Mouse (Mus musculus): Measurements from ENCODE around the gene Nrl. TPM values are rescaled to one million over a fixed set of nuclear protein-coding genes. Genes with fewer than 3 reads are reported as not detected.

Gene Nrl
- total RNA-seq, 1 experiment from 2014 or later, result not detected

- ATAC-seq (replicated peaks in 1 of 2; ENCODE audit: insufficient read depth in 1 of 2, low FRiP score in 2 of 2, low TSS enrichment in 1 of 2, low read depth in 1 of 2, poor library complexity in 2 of 2, severe bottlenecking in 2 of 2), result no peak
Measured at GRCm38 (mm10) chr14:55542268-55542667, 17.5 kb upstream of the Nrl start.

- ATAC-seq (replicated peaks in 1 of 2; ENCODE audit: insufficient read depth in 1 of 2, low FRiP score in 2 of 2, low TSS enrichment in 1 of 2, low read depth in 1 of 2, poor library complexity in 2 of 2, severe bottlenecking in 2 of 2), result peak in 1 of 2 experiments; percentile 29; a peak in 1 of 4 replicates
Measured at GRCm38 (mm10) chr14:55540787-55541321, 16.1 kb upstream of the Nrl start.

- ATAC-seq (replicated peaks in 1 of 2; ENCODE audit: insufficient read depth in 1 of 2, low FRiP score in 2 of 2, low TSS enrichment in 1 of 2, low read depth in 1 of 2, poor library complexity in 2 of 2, severe bottlenecking in 2 of 2), result peak; percentile 93 to 97
Measured at GRCm38 (mm10) chr14:55540067-55540786, 15.4 kb upstream of the Nrl start, which contains the start of gene Pck2. TSS of gene Pck2 (plus strand) at chr14:55540266.

GRCm38 (mm10) chr14:55536116-55536745, 11.4 kb upstream of the Nrl start:
- peak; percentile 29 to 33; a peak in 2 of 4 replicates for ATAC-seq (replicated peaks in 1 of 2; ENCODE audit: insufficient read depth in 1 of 2, low FRiP score in 2 of 2, low TSS enrichment in 1 of 2, low read depth in 1 of 2, poor library complexity in 2 of 2, severe bottlenecking in 2 of 2)

- no peak for ATAC-seq (replicated peaks in 1 of 2; ENCODE audit: insufficient read depth in 1 of 2, low FRiP score in 2 of 2, low TSS enrichment in 1 of 2, low read depth in 1 of 2, poor library complexity in 2 of 2, severe bottlenecking in 2 of 2)
Measured at GRCm38 (mm10) chr14:55527940-55528339, 3.2 kb upstream of the Nrl start.

DNA sequence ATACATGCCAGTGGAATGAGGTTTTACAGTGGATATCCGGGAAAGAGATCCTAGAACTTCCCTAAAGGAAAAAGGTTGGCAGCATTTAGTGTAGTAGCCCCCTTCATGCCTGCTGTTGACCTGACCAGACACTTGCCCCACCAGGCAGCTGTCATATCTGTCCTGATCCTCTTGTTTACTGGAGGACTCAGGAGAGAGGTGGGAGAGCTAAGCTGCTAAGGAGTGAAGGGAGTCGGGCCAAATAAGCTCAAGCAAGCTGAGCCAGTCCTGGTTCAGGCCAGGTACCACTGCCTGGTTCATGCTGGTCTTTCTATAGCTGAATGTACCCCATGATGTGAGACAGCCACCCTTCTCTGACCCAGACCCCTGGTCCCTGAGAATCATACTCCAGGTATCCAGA, 1.9 kb upstream of the Nrl start:
- no peak for ATAC-seq (replicated peaks in 1 of 2; ENCODE audit: insufficient read depth in 1 of 2, low FRiP score in 2 of 2, low TSS enrichment in 1 of 2, low read depth in 1 of 2, poor library complexity in 2 of 2, severe bottlenecking in 2 of 2)

DNA sequence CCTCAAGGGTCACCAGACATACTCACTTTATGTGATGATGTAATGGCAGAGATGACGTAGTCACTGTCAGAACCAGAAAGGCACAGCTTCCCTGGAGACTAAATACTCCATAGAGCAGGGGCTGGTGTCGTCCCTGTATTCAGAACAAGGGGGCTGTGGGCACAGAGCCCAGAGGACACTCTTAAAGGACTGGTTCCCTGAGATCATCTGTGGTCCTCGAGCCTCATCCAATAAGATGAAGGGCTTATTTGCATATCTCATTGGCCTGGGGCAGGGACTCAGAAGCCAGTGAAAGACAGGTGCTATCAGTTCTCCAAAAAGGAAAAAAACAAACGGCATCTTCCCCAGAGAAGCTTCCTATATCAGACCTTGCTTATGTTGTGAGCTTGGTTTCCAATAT, 719 bp downstream of the Nrl start:
- ATAC-seq (replicated peaks in 1 of 2; ENCODE audit: insufficient read depth in 1 of 2, low FRiP score in 2 of 2, low TSS enrichment in 1 of 2, low read depth in 1 of 2, poor library complexity in 2 of 2, severe bottlenecking in 2 of 2), result no peak

- peak in 1 of 2 experiments; percentile 44; a peak in 2 of 4 replicates for ATAC-seq (replicated peaks in 1 of 2; ENCODE audit: insufficient read depth in 1 of 2, low FRiP score in 2 of 2, low TSS enrichment in 1 of 2, low read depth in 1 of 2, poor library complexity in 2 of 2, severe bottlenecking in 2 of 2)
Measured at GRCm38 (mm10) chr14:55520451-55521361, 4.1 kb downstream of the Nrl start.

DNA sequence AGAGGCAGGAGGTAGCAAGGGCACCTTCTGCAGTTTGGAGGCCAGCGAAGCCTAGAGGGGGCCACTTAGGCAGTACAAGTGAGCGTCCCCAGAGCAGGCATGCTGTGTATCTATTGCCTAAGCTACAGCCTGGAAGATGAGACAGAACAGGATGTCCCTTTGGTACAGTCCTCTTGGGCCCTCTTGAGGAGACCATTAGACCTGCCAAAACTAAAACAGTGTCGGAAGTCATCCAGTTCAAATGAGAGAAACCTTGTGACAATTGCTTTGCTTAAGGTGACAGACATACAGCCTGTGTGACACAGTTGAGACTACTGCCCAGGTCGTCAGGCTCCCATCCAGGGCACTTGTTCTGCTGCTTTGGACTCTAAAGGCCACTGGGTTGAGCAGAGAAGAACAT, 5.2 kb downstream of the Nrl start:
- no peak for ATAC-seq (replicated peaks in 1 of 2; ENCODE audit: insufficient read depth in 1 of 2, low FRiP score in 2 of 2, low TSS enrichment in 1 of 2, low read depth in 1 of 2, poor library complexity in 2 of 2, severe bottlenecking in 2 of 2)

GRCm38 (mm10) chr14:55518897-55519296, 5.9 kb downstream of the Nrl start:
- no peak for ATAC-seq (replicated peaks in 1 of 2; ENCODE audit: insufficient read depth in 1 of 2, low FRiP score in 2 of 2, low TSS enrichment in 1 of 2, low read depth in 1 of 2, poor library complexity in 2 of 2, severe bottlenecking in 2 of 2)

- no peak for ATAC-seq (replicated peaks in 1 of 2; ENCODE audit: insufficient read depth in 1 of 2, low FRiP score in 2 of 2, low TSS enrichment in 1 of 2, low read depth in 1 of 2, poor library complexity in 2 of 2, severe bottlenecking in 2 of 2)
Measured at GRCm38 (mm10) chr14:55515846-55516245, 8.9 kb downstream of the Nrl start.

DNA sequence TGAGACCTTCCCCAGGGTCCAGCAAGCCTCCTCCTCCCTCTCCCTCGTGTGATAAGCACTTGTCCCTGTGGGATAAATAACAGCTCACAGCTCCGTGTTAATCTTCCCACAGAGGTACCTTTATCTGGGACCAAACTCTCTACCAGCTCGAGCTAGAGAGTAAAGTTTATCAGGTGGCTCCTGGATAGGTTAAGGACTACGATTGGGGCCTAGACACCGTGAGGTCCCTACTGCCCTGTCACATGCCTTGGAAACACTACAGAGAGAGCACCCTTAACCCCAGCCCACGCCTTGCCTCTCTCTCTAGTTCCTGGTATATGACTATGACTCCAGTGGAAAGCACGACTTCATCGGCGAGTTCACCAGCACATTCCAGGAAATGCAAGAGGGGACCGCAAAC, 10.9 kb downstream of the Nrl start:
- ATAC-seq (replicated peaks in 1 of 2; ENCODE audit: insufficient read depth in 1 of 2, low FRiP score in 2 of 2, low TSS enrichment in 1 of 2, low read depth in 1 of 2, poor library complexity in 2 of 2, severe bottlenecking in 2 of 2), result no peak

DNA sequence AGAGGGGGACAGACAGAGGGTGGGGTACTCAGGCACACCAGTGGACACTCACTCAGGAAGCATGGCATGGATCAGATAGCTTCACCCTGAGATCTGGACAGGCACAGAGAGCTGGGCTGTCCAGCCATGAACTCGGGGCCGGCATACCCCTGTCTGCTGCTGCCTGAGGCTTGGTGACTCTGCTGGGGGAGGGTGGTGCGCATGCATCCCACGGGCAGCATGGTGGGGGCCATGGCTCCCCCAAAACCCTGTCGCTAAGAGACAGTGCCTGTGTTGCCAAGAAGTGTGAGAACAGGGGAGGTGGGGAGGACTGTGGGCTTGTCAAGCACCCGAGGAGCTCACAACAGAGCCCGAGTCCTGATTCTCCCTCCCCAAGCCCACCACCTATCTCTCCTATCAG, 13.7 kb downstream of the Nrl start:
- ATAC-seq (replicated peaks in 1 of 2; ENCODE audit: insufficient read depth in 1 of 2, low FRiP score in 2 of 2, low TSS enrichment in 1 of 2, low read depth in 1 of 2, poor library complexity in 2 of 2, severe bottlenecking in 2 of 2), result no peak

- no peak for ATAC-seq (replicated peaks in 1 of 2; ENCODE audit: insufficient read depth in 1 of 2, low FRiP score in 2 of 2, low TSS enrichment in 1 of 2, low read depth in 1 of 2, poor library complexity in 2 of 2, severe bottlenecking in 2 of 2)
Measured at GRCm38 (mm10) chr14:55510125-55510731, 14.6 kb downstream of the Nrl start, which contains the start of gene Cpne6. TSS of gene Cpne6 (plus strand) at chr14:55510445.

DNA sequence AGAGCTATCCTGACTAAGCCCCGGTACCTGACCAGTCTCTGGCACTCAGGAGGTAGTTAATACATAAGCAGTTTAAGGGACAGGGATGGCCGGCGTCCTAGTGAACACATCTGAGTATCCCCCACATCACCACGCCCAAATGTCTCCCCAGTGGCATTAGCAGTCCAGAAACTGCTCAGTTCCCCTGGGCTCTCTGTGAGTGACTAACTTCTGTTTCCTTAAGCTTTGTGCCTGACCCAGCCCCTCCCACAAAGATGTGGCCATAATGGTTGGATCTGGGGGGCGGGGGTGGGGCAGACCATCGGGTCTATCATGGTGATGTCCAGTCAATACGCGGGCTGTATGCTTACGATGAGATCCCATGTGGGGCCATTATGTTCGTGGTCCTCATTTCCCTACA, 15.2 kb downstream of the Nrl start:
- 0 out of 4 replicates have a peak, but pooled peaks of 1 of the 2 experiments have one; percentile 17 for ATAC-seq (replicated peaks in 1 of 2; ENCODE audit: insufficient read depth in 1 of 2, low FRiP score in 2 of 2, low TSS enrichment in 1 of 2, low read depth in 1 of 2, poor library complexity in 2 of 2, severe bottlenecking in 2 of 2)

GRCm38 (mm10) chr14:55507801-55508200, 17.0 kb downstream of the Nrl start:
- ATAC-seq (replicated peaks in 1 of 2; ENCODE audit: insufficient read depth in 1 of 2, low FRiP score in 2 of 2, low TSS enrichment in 1 of 2, low read depth in 1 of 2, poor library complexity in 2 of 2, severe bottlenecking in 2 of 2), result no peak

DNA sequence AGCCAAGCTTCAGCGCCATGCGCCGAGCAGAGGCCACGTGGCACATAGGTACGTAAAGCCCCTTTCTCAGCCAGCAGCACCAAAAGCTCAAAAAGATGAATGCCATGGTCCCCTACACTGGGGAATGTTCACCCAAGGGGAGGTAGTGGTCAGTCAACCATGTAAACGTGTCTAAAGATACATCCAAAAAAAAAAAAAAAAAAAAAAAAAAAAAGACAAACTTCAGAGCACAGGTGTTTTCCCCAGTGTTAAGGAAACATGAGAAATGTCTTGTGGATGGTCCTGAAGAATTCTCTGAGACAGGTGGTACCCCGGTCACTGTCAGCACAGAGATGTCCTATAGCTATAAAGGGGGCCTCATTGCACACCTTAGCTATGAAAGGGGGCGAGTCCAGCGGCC, 19.2 kb downstream of the Nrl start:
- no peak for ATAC-seq (replicated peaks in 1 of 2; ENCODE audit: insufficient read depth in 1 of 2, low FRiP score in 2 of 2, low TSS enrichment in 1 of 2, low read depth in 1 of 2, poor library complexity in 2 of 2, severe bottlenecking in 2 of 2)
